Mouse (Mus musculus) ES-CJ7 (cell line): ENCODE data around the gene Lrrc7.

Source experiments
- DNase-seq: peaks from one replicate; pipeline ENCODE4 v3.0.0; 2011; ENCODE audit warnings: low read depth, low spot score

Gene Lrrc7

GRCm38 (mm10) chr3:158561987-158562360, at the start of gene Lrrc7:
Gene Lrrc7, minus strand, starts transcription at chr3:158562221.
- DNase-seq: peak; percentile 74

- no peak for DNase-seq
Observed at GRCm38 (mm10) chr3:158607065-158607464, 45.0 kb upstream of the Lrrc7 start.

- no peak for DNase-seq
Observed at GRCm38 (mm10) chr3:158605274-158605673, 43.3 kb upstream of the Lrrc7 start.

- DNase-seq: no peak
Observed at GRCm38 (mm10) chr3:158561256-158561986, 600 bp downstream of the Lrrc7 start.

- peak; percentile 12 for DNase-seq
Observed at GRCm38 (mm10) chr3:158560891-158561255, 1.1 kb downstream of the Lrrc7 start.

GRCm38 (mm10) chr3:158559691-158560650, 2.0 kb downstream of the Lrrc7 start:
- no peak for DNase-seq

GRCm38 (mm10) chr3:158559131-158559658, 2.8 kb downstream of the Lrrc7 start:
- no peak for DNase-seq

- no peak for DNase-seq
Observed at GRCm38 (mm10) chr3:158558631-158559030, 3.4 kb downstream of the Lrrc7 start.

- DNase-seq: no peak
Observed at GRCm38 (mm10) chr3:158554280-158554679, 7.7 kb downstream of the Lrrc7 start.

GRCm38 (mm10) chr3:158552105-158552504, 9.9 kb downstream of the Lrrc7 start:
- DNase-seq: no peak

- no peak for DNase-seq
Observed at GRCm38 (mm10) chr3:158543481-158543880, 18.5 kb downstream of the Lrrc7 start.

- DNase-seq: no peak
Observed at GRCm38 (mm10) chr3:158532859-158533258, 29.2 kb downstream of the Lrrc7 start.

- DNase-seq: peak; percentile 64
Observed at GRCm38 (mm10) chr3:158528471-158528870, 33.5 kb downstream of the Lrrc7 start.

GRCm38 (mm10) chr3:158493730-158494129, 68.3 kb downstream of the Lrrc7 start:
- no peak for DNase-seq

- no peak for DNase-seq
Observed at GRCm38 (mm10) chr3:158479677-158480076, 82.3 kb downstream of the Lrrc7 start.

GRCm38 (mm10) chr3:158400600-158400999, 161.4 kb downstream of the Lrrc7 start:
- DNase-seq: no peak

GRCm38 (mm10) chr3:158391534-158391933, 170.5 kb downstream of the Lrrc7 start:
- DNase-seq: no peak

- no peak for DNase-seq
Observed at GRCm38 (mm10) chr3:158388076-158388454, 174.0 kb downstream of the Lrrc7 start.

GRCm38 (mm10) chr3:158387413-158388075, 174.5 kb downstream of the Lrrc7 start:
- no peak for DNase-seq

- no peak for DNase-seq
Observed at GRCm38 (mm10) chr3:158386848-158387247, 175.2 kb downstream of the Lrrc7 start.

GRCm38 (mm10) chr3:158375885-158376284, 186.1 kb downstream of the Lrrc7 start:
- peak; percentile 63 for DNase-seq

- DNase-seq: no peak
Observed at GRCm38 (mm10) chr3:158369169-158369568, 192.9 kb downstream of the Lrrc7 start.
